Mouse (Mus musculus): ENCODE data around the gene Fam118a. TPM values are rescaled to one million over a fixed set of nuclear protein-coding genes. Genes with fewer than 3 reads are reported as not detected.
A peak's percentile ranks its signal among the peaks of the same experiment; 100 is the strongest.
"Not testable (repeated sequence)": the region's sequence is repeated elsewhere in the genome, so short reads cannot be mapped to it uniquely, and the experiment has no call there.

The Fam118a gene
- 1 to 10 TPM; 6.1 to 7.7 (median 6.9) TPM for total RNA-seq (2022)

- DNase-seq (ENCODE audit: low spot score) = not testable (repeated sequence)
Measured at GRCm38 (mm10) chr15:85028648-85029047, at the start of gene Fam118a. Gene Fam118a (plus strand): TSS chr15:85028948.

DNA sequence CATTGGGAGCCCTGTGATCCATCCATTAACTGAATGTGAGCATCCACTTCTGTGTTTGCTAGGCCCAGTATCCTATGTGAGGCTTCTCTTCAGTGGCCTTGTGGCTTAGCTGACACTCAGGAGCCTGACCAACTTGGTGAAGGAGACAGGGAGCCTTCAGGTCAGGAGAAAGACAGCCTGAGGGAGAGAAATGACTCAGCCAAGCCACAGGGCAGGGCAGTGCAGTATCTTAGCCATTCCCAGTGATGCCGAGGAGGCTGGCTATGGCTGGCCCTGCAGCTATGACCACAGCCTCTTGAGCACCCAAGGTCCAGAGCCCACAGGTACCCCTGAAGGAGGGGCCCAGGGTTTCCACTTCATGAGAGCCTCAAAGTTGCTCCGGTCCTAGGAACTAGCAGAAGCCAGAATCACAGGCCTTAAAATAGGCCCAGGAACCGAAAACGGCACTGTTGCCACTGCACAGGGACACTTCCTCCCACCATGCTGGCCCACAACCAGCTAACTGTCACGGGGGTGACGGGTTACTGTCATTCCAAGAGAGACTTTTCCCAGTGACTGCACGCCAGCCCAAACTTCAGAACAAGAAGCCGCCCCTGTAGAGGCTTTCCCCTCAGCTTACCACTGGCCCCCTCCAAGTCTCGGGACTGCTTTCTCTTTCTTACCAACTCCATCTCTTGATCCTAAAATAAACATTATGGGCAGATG lies 47.0 kb upstream of the Fam118a start:
- DNase-seq (ENCODE audit: low spot score) = peak; percentile 45

DNA sequence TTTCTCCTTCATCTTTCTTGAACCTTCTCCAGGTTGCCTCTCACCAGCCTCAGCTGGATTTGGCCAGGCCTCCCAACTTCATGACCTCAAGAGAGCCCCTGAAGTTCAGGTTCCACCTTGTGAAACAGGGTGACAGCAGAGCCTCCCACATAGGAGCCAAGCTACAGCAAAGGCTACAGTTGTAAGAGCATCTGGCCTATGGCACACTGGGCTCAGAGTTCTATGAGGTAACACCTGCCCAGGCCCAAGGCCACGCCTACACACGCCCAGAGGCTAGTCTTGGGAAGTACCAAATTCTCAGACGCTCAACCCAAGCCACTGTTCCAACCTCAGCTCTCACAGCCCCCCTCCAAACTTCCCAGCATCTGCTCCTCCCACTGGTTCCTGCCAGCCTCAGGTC lies 45.9 kb upstream of the Fam118a start:
- no peak for DNase-seq (ENCODE audit: low spot score)

GRCm38 (mm10) chr15:84983721-84984120 lies 45.0 kb upstream of the Fam118a start:
- DNase-seq (ENCODE audit: low spot score) = no peak

- no peak for DNase-seq (ENCODE audit: low spot score)
Measured at GRCm38 (mm10) chr15:84985516-84986160, 43.1 kb upstream of the Fam118a start.

DNA sequence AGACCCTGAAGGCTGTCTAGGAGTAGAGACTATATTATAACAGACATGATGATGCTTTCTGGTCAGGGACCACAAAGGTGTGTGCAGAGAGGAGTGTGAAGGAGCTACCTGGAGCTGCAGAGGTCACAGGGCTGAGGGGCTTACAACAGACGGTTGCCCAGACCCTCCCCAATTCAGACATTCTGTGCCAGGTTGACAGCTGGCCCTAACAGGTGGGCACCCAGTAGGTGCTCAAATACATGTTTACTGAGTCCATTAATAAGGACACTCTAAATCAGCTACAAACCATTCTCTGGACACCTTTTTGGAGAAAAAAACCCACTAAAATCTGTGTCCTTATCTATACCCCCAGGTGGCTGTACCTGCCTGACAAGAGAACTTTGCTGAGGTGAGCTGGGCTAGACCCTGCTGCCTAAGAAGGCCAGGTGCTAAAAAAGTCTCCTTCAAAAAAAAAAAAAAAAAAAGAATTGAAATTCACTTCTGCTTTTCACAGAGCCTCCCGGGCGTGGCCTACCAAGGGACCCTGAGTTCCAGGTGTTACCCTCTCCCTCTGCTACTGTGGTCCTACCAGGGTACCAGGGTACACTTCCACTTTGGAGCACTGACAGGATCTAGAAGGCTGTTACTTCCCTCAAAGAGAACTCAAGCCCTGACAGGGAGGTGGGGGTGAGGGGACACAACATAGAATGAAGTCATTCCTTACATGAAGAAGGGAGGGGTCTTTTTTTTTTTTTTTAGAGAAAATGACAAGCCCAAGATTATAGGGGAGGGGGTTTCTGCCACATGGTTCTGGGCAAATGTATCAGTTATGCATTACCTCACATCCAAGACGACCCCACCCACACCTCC lies 42.4 kb upstream of the Fam118a start:
- DNase-seq (ENCODE audit: low spot score) = no peak

DNA sequence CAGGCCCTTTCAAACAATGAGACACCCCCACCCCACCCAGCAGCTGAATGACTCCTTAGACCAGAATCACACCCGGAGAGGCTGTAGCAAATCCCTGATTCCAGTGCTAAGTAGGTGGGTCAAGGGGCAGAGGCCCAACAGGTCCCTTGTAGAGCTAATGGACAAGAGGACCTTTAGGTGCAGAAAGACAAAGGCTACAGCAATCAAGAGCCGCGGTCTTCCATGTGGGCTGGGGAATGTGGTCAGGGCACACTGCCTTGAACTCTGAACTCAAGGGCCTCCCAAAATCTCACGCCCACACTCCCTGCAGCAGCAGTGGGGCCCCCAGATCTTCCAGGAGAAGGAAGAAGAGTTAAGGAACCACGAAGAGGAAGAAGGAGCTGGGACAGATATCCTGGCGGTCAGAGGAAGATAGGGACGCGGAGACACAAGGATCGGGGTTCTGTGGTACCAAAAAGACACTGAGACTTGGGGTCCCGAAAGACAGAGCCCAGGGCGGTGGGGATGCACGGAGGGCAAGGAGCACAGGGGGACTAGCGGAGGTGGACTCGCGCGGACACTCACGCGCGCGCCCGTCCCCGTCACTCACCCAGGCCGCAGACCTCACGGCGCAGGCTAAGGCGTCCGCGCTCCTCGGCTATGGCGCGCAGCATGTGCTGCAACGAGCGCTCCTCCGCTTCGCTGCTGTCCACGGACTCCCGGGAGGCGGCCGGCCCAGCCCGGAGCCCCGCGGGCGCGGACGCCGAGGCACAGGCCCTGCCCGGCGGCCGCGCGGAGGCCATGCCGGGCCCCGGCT lies 41.5 kb upstream of the Fam118a start:
- no peak for DNase-seq (ENCODE audit: low spot score)

DNA sequence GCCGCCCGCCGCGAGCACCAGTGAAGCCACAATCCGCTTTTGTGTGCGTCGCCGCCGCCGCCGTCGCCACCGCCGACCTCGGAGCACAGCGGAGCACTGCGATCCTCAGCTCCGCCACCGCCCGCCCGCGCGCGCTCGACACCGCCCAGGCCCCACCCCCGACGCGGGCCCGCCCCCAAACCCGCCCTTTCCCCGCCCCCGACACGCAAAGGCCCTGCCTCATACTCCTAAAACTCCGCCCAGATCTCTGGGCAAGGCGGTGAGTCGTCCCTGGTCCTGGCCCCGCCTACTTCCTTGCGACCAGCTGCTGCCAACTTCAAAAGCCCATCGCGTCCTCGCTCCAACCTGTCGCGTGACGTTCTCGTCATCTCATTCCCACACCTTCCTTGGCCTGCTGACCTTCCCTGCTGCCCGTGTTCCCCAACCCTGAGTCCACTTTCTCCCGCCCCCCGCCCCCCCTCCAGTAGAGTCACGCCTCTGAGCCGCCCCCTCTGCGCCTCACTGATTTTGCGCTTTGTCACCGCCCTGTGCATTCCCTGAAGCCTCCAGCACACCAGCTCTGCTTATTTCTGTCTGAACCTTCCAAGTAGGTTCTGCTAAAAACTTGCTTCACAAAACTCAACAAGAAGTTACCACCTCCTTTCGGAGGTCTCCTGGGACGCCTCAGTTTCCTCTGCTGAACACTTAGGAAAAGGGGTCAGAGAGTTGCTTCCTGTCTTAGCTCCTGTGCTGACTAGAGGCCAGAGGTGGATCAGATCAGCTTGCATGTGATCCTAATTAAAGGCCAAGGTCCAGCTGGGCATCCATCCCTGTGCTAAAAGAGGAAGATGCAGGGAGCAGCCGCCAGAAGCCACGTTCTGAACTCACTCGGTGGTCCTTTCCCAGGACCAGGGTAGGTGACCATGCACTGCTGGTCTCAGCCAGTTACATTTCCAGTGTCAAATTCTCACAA lies 40.6 kb upstream of the Fam118a start, which contains the start of gene 5031439G07Rik:
Gene 5031439G07Rik (minus strand): TSS at position 678 of the 952 bp plus-strand sequence.
- DNase-seq (ENCODE audit: low spot score) = peak; percentile 91

- no peak for DNase-seq (ENCODE audit: low spot score)
Measured at GRCm38 (mm10) chr15:84989098-84989497, 39.6 kb upstream of the Fam118a start.

GRCm38 (mm10) chr15:84989771-84990170 lies 39.0 kb upstream of the Fam118a start:
- no peak for DNase-seq (ENCODE audit: low spot score)

DNA sequence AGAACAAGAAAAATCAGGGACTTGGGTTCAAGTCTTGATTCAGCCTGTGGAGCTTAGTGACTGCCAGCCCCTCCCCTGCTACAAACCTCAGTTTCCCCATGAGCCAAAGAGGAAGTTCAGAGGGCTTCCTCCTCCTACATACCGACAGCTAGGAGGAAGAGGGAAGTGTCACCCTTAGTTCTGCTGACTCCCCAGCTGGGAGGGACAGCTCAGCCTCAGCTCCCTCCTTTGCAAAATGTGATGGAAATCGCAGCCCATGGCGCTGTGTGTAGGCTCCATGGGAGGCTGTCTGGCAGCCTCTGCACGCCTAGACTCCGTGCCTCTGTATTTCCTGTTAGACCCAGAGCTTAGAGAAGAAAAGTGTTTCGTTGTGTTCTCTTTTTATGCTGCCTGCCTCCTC lies 34.2 kb upstream of the Fam118a start:
- no peak for DNase-seq (ENCODE audit: low spot score)

- no peak for DNase-seq (ENCODE audit: low spot score)
Measured at GRCm38 (mm10) chr15:84995041-84995440, 33.7 kb upstream of the Fam118a start.

- DNase-seq (ENCODE audit: low spot score) = peak; percentile 65
Measured at GRCm38 (mm10) chr15:84995967-84996366, 32.8 kb upstream of the Fam118a start.

- DNase-seq (ENCODE audit: low spot score) = no peak
Measured at GRCm38 (mm10) chr15:84997768-84998454, 30.8 kb upstream of the Fam118a start.

- DNase-seq (ENCODE audit: low spot score) = no peak
Measured at GRCm38 (mm10) chr15:84999911-85000310, 28.8 kb upstream of the Fam118a start.

GRCm38 (mm10) chr15:85000984-85001982 lies 27.5 kb upstream of the Fam118a start:
- DNase-seq (ENCODE audit: low spot score) = peak; percentile 73

GRCm38 (mm10) chr15:85009666-85010065 lies 19.1 kb upstream of the Fam118a start:
- DNase-seq (ENCODE audit: low spot score) = no peak

DNA sequence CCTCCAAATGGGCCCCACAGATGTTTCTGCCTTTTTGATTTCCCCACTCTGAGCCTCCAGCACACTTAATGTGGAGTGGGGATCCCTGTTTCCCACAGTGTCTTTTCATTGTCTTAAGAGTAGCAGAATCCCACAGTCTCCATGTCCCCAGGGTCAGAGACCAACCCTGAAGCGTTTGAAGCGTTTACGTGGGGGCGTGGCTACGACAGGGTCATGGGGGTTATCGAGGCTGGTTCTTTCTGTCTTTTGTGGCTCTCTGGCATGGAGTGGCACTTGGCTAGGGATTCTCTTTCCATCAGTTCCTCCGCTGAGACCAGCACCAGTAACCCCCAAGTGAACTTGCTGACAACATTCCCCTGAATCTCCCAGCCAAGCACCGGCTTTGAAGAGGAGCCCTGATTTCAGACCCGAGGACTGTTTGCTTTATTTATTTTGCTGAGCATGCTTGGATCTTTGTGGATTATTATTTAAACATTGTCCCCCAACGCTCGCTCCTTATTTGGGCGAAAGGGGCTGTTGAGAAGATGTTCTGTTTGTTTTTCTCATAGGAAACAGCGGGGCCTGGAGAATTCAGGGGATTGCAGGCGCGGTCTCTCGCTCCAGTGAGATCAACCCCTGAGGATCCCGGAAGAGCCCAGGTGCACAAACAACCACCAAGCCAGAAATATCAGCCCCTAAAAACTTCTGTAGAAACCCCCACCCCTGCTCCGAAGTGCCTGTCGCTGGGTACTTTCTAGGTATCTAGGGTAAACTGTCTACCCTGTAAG lies 16.7 kb upstream of the Fam118a start:
- no peak for DNase-seq (ENCODE audit: low spot score)

Measured in heart, adult 8-10 months (tissue).